Mouse (Mus musculus) left cerebral cortex, postnatal 25 days (tissue): ENCODE data around the gene Dgat2l6. TPM values are rescaled to one million over a fixed set of nuclear protein-coding genes. Genes with fewer than 3 reads are reported as not detected.

ENCODE experiments used
- total RNA-seq, 2 experiments: library from RNA; stranded (reverse); gene quantifications; 2 replicates each; pipeline ENCODE4 v1.2.3; 2021

Gene Dgat2l6
- total RNA-seq, 2 experiments from 2014 or later, result 0.37 TPM

Other genes with a start within 250 kb of the Dgat2l6 start
- not detected for gene Otud6a, start 95.8 kb upstream of the Dgat2l6 start, total RNA-seq
- under 1 TPM in 1 of 2 experiments, not detected in 1; 0.21 TPM for gene Awat2, start 82.1 kb upstream of the Dgat2l6 start, total RNA-seq
- 10 to 100 TPM; 33.3 to 34.9 TPM for gene Igbp1, start 30.5 kb upstream of the Dgat2l6 start, total RNA-seq
- not detected for gene Awat1, start 47.4 kb downstream of the Dgat2l6 start, total RNA-seq
- not detected for gene P2ry4, start 70.0 kb downstream of the Dgat2l6 start, total RNA-seq
- 1 to 10 TPM; 1.3 to 2.3 TPM for gene Arr3, start 80.7 kb downstream of the Dgat2l6 start, total RNA-seq
- under 1 TPM; 0.66 to 0.98 TPM for gene Kif4, start 100.9 kb downstream of the Dgat2l6 start, total RNA-seq
- gene Pdzd11, start 101.7 kb downstream of the Dgat2l6 start, total RNA-seq, result 10 to 100 TPM; 44.4 to 51.7 TPM
- 10 to 100 TPM in 1 of 2 experiments, 1 to 10 TPM in 1; 8.5 to 11.6 TPM for gene Gdpd2, start 205.0 kb downstream of the Dgat2l6 start, total RNA-seq
- 100 to 1,000 TPM; 151 to 153 TPM for gene Dlg3, start 242.9 kb downstream of the Dgat2l6 start, total RNA-seq